Mouse (Mus musculus): Measurements from ENCODE around the gene Enpp7. TPM values are rescaled to one million over a fixed set of nuclear protein-coding genes. Genes with fewer than 3 reads are reported as not detected.

Enpp7 gene
- polyA plus RNA-seq (2014; fragmentation: Illumina TruSeq; extraction: RNeasy Lipid Tissue Mini Kit (QIAGEN cat#74804); ENCODE audit: insufficient read depth, low read depth, low replicate concordance), result not detected

GRCm38 (mm10) chr11:118987999-118988398 lies at the start of gene Enpp7:
Gene Enpp7 (plus strand): TSS chr11:118988188.

GRCm38 (mm10) chr11:119022895-119023615 lies 35.1 kb downstream of the Enpp7 start, which contains the start of gene Cbx2:
Gene Cbx2 (plus strand): TSS chr11:119022962.

DNA sequence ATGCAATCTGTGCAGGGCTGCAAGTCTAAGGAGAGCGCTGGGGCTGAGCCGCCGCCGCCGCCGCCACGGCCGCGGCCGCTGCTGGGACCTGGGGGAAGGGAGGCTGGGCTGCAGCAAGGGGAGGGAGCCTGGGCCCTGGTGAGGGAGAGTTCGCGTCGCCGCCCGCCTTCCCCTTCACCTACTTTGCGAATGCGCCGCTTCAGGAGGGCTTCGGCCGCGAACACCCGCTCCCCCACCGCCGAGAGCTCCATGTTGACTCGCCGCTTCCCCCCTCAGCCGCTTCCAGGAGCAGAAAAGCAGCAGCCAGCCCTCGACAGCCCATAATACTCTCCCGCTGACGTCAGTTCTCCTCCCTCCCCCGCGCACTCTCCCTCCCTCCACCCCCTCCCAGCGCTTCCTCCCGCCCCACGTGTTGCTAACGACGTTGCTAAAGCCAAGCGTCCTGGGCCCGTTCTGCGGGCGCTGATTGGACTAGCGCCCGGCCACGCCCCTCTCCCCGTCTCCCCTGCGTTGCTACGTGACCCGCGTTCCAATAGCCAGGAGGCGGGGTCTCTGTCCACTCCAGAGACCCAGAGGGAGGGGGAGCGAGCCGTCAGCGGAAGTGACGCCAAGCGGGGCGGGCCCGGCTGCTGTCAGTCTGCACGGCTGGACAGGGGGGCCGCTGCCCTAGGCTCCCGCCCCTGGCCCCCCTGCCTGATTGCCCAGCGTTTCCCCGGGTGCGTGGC lies 52.8 kb downstream of the Enpp7 start, which contains the start of gene Cbx8:
Cbx8 (minus strand) TSS at position 370 of the 725 bp plus-strand sequence.

Other genes starting within 250 kb of the Enpp7 start
- 0.96 TPM for gene Rbfox3, start 76.6 kb upstream of the Enpp7 start, polyA plus RNA-seq (2014; fragmentation: Illumina TruSeq; extraction: RNeasy Lipid Tissue Mini Kit (QIAGEN cat#74804); ENCODE audit: insufficient read depth, low read depth, low replicate concordance)
- 1.8 TPM for gene Cbx2, start 34.8 kb downstream of the Enpp7 start, polyA plus RNA-seq (2014; fragmentation: Illumina TruSeq; extraction: RNeasy Lipid Tissue Mini Kit (QIAGEN cat#74804); ENCODE audit: insufficient read depth, low read depth, low replicate concordance)
- gene Cbx8, start 52.8 kb downstream of the Enpp7 start, polyA plus RNA-seq (2014; fragmentation: Illumina TruSeq; extraction: RNeasy Lipid Tissue Mini Kit (QIAGEN cat#74804); ENCODE audit: insufficient read depth, low read depth, low replicate concordance), result 8.8 TPM
- gene Cbx4, start 98.0 kb downstream of the Enpp7 start, polyA plus RNA-seq (2014; fragmentation: Illumina TruSeq; extraction: RNeasy Lipid Tissue Mini Kit (QIAGEN cat#74804); ENCODE audit: insufficient read depth, low read depth, low replicate concordance), result 6.2 TPM
- 6.4 TPM for gene Tbc1d16, start 240.3 kb downstream of the Enpp7 start, polyA plus RNA-seq (2014; fragmentation: Illumina TruSeq; extraction: RNeasy Lipid Tissue Mini Kit (QIAGEN cat#74804); ENCODE audit: insufficient read depth, low read depth, low replicate concordance)
- 8.7 TPM for gene Ccdc40, start 240.4 kb downstream of the Enpp7 start, polyA plus RNA-seq (2014; fragmentation: Illumina TruSeq; extraction: RNeasy Lipid Tissue Mini Kit (QIAGEN cat#74804); ENCODE audit: insufficient read depth, low read depth, low replicate concordance)